Mouse (Mus musculus) ES-E14 (cell line): ENCODE data around the gene Baiap2l1. TPM values are rescaled to one million over a fixed set of nuclear protein-coding genes. Genes with fewer than 3 reads are reported as not detected.
A peak's percentile ranks its signal among the peaks of the same experiment; 100 is the strongest.

Experiments used
- DNase-seq: peaks from one replicate; pipeline ENCODE4 v3.0.0-alpha.2; 2013; ENCODE audit warnings: low read depth, low spot score
- H3K27ac ChIP-seq: 2 replicates; pipeline ENCODE4 v1.5.1; 2012; ENCODE audit warnings: low read depth, mild to moderate bottlenecking, low read length, moderate library complexity, mixed read lengths; ENCODE audit not compliant: poor library complexity, insufficient read depth, severe bottlenecking
- H3K36me3 ChIP-seq: 2 replicates; pipeline ENCODE4 v1.6.1; 2012; ENCODE audit warnings: mild to moderate bottlenecking, low read length, moderate library complexity, mixed read lengths; ENCODE audit not compliant: control insufficient read depth, poor library complexity, insufficient read depth, severe bottlenecking
- H3K4me1 ChIP-seq, 2 experiments: fragments of 150-350 bp in 1 of 2; sonication (generic) in 1 of 2; 2 replicates each; pipeline ENCODE4 v1.6.1; 2012; ENCODE audit warnings: low read length in 2 of 2, mild to moderate bottlenecking in 1 of 2, mixed read lengths in 1 of 2; ENCODE audit not compliant: control insufficient read depth in 2 of 2, insufficient read depth in 2 of 2, poor library complexity in 1 of 2
- H3K4me3 ChIP-seq, 2 experiments: fragments of 150-350 bp in 1 of 2; sonication (generic) in 1 of 2; 2 replicates each; pipeline ENCODE4 v1.5.1; 2012; ENCODE audit warnings: low read length in 2 of 2, low read depth in 1 of 2, mild to moderate bottlenecking in 1 of 2, mixed read lengths in 1 of 2; ENCODE audit not compliant: insufficient read depth in 1 of 2, poor library complexity in 1 of 2, severe bottlenecking in 1 of 2
- H3K9ac ChIP-seq: 2 replicates; pipeline ENCODE4 v1.6.1; 2012; ENCODE audit warnings: low read depth, mild to moderate bottlenecking, low read length, mixed read lengths; ENCODE audit not compliant: poor library complexity, insufficient read depth, severe bottlenecking
- H3K9me3 ChIP-seq: fragments of 150-350 bp; sonication (generic); 2 replicates; pipeline ENCODE4 v1.6.1; 2012; ENCODE audit warnings: low read depth, mild to moderate bottlenecking, low read length; ENCODE audit not compliant: control insufficient read depth, insufficient read depth
- CHD2 ChIP-seq: IDR thresholded peaks from 2 replicates; pipeline ENCODE4 v1.6.1; 2014; ENCODE audit warnings: mild to moderate bottlenecking, low read depth, low read length, inconsistent platforms
- HCFC1 ChIP-seq: IDR thresholded peaks from 2 replicates; pipeline ENCODE4 v1.6.1; 2012; ENCODE audit warnings: low read length, inconsistent platforms, borderline replicate concordance; ENCODE audit not compliant: insufficient read depth
- MAFK ChIP-seq: IDR thresholded peaks from 2 replicates; pipeline ENCODE4 v1.6.1; 2014; ENCODE audit warnings: mild to moderate bottlenecking, low read depth, low read length, inconsistent platforms; ENCODE audit not compliant: insufficient read depth
- ZC3H11A ChIP-seq: IDR thresholded peaks from 2 replicates; pipeline ENCODE4 v1.6.1; 2012; ENCODE audit warnings: low read depth, mild to moderate bottlenecking, inconsistent platforms, low read length, borderline replicate concordance
- ZNF384 ChIP-seq: IDR thresholded peaks from 2 replicates; pipeline ENCODE4 v1.6.1; 2012; ENCODE audit warnings: low read depth, low read length, inconsistent platforms
- in situ Hi-C, 2 experiments: fragments of 600-800 bp; cut with MboI; formaldehyde crosslinking; loops; one replicate each; pipeline ENCODE4 v1.15.1; 2025; ENCODE audit warnings: low sequenced_read_pairs in 2 of 2, inconsistent platforms in 1 of 2; ENCODE audit not compliant: unreplicated experiment in 2 of 2
- total RNA-seq: library from RNA; depleted of rRNA; stranded (reverse); fragments of 300-350 nt; gene quantifications from 2 replicates; pipeline ENCODE4 v1.2.3, GENCODE M21; 2012

The Baiap2l1 gene
- total RNA-seq, 1 experiment = 1.4 TPM

DNA sequence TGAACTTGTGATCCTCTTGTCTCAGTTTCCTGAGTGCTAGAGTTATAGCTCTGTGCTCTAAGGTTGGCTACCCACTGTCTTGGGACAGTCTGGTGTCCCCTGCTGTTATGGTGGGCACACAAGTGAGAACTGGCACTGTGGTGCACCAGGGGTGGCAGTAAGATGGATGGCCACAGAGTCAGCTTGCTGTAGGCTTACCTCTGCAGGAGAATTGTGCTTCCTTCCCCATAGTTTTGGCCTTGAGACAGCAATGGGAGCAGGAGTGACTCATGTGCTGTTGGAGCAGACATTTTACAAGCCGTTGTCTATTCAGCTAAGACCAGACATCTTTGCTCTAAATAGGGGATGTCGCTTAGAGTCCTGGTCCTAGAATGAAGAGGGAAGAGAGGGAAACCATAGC is 36.2 kb upstream of the Baiap2l1 start:
- H3K9me3 ChIP-seq = no peaks in the 10 kb centered on the region
- H3K4me3 ChIP-seq = no peak overlapping the region
- H3K27ac ChIP-seq = no peak overlapping the region
- no peaks in the 10 kb centered on the region for H3K36me3 ChIP-seq
- in situ Hi-C loops = no loop called here
- DNase-seq = no peak
- TF ChIP-seq ZNF384 (no peak), ZC3H11A (no peak), MAFK (no peak), HCFC1 (no peak), CHD2 (no peak)
- H3K9ac ChIP-seq = no peak overlapping the region
- H3K4me1 ChIP-seq = no peaks in the 10 kb centered on the region

DNA sequence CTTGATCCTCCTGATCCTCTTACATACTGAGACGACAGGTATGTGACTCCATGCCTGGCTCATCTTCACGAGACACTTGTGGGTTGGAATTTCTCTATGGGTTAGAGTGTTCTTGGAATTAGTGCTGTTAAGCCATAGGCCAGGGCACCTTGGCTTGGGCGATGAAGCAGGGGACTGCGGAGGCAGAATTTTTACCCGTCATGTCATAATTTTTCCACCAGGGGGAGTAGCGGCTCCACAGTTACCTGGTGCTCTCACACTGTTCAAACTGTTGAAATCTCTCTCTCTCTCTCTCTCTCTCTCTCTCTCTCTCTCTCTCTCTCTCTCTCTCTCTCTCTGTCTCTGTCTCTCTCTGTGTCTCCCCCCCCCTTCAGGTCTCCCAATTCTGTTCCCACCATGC is 29.9 kb upstream of the Baiap2l1 start:
- TF ChIP-seq ZC3H11A = peak; percentile 79; the same call in 1 of the 2 replicates
- TF ChIP-seq HCFC1 = no peak
- in situ Hi-C loops = loop anchor here (5.0 to 10.0 kb wide), 2 partner anchors 344 to 347 kb away; no protein-coding TSS in a partner anchor
- Histone ChIP-seq H3K4me1 (no peaks in the 10 kb centered on the region), H3K9ac (no peak overlapping the region), H3K36me3 (no peaks in the 10 kb centered on the region), H3K9me3 (no peaks in the 10 kb centered on the region), H3K27ac (no peak overlapping the region), H3K4me3 (no peak overlapping the region)
- peak; percentile 41 for DNase-seq

GRCm38 (mm10) chr5:144383936-144384335 is 26.0 kb upstream of the Baiap2l1 start:
- TF ChIP-seq ZNF384 (no peak), CHD2 (no peak), MAFK (no peak), ZC3H11A (no peak), HCFC1 (no peak)
- Histone ChIP-seq H3K36me3 (no peaks in the 10 kb centered on the region), H3K27ac (no peak overlapping the region), H3K4me1 (no peaks in the 10 kb centered on the region), H3K9me3 (no peaks in the 10 kb centered on the region), H3K9ac (no peak overlapping the region), H3K4me3 (no peak overlapping the region)
- DNase-seq = no peak
- in situ Hi-C loops = loop anchor here in 1 of 2 experiments (10.0 kb wide), 1 partner anchor 351 kb away; no protein-coding TSS in a partner anchor

DNA sequence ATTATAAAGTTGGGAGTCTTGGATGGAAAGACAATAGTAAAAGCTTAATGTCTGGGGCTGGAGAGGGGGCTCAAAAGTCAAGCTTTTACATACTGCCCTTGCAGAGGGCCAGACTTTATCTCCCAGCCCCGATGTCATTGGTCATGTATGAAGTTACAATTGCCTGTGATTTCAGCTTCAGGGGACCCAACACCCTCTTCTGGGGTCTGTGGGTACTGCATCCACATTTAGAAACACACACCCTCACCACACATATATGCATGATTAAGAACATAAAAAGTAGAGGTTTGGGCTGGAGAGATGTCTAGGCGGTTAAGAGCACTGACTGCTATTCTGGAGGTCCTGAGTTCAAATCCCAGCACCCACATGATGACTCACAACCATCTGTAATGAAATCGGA is 23.9 kb upstream of the Baiap2l1 start:
- Histone ChIP-seq H3K4me1 (no peaks in the 10 kb centered on the region), H3K9ac (no peak overlapping the region), H3K36me3 (no peaks in the 10 kb centered on the region), H3K4me3 (no peak overlapping the region), H3K27ac (no peak overlapping the region), H3K9me3 (no peaks in the 10 kb centered on the region)
- in situ Hi-C loops = loop anchor here in 1 of 2 experiments (10.0 kb wide), 1 partner anchor 353 kb away; no protein-coding TSS in a partner anchor
- no peak for TF ChIP-seq CHD2
- TF ChIP-seq ZC3H11A = no peak
- TF ChIP-seq HCFC1 = no peak
- TF ChIP-seq MAFK = no peak
- TF ChIP-seq ZNF384 = no peak
- no peak for DNase-seq

- H3K9me3 ChIP-seq = no peaks in the 10 kb centered on the region
- H3K4me1 ChIP-seq = no peaks in the 10 kb centered on the region
- H3K36me3 ChIP-seq = no peaks in the 10 kb centered on the region
- no peak overlapping the region for H3K4me3 ChIP-seq
- in situ Hi-C loops = loop anchor here in 1 of 2 experiments (10.0 kb wide), 1 partner anchor 354 kb away; no protein-coding TSS in a partner anchor
- TF ChIP-seq ZNF384 (no peak), MAFK (0 out of 2 replicates have a peak, but pooled peaks have one; percentile 31)
- no peak overlapping the region for H3K9ac ChIP-seq
- no peak for DNase-seq
- H3K27ac ChIP-seq = no peak overlapping the region
These were observed 22.8 kb upstream of the Baiap2l1 start for GRCm38 (mm10) chr5:144380689-144381088.
